Mouse (Mus musculus): ENCODE measurements at regions not wholly inside any gene's neighbourhood (a gene's known extent, or its start where the extent isn't known, plus 50 kb on each side); places are given as distances from the start of the nearest gene placed in this dataset.

DNA sequence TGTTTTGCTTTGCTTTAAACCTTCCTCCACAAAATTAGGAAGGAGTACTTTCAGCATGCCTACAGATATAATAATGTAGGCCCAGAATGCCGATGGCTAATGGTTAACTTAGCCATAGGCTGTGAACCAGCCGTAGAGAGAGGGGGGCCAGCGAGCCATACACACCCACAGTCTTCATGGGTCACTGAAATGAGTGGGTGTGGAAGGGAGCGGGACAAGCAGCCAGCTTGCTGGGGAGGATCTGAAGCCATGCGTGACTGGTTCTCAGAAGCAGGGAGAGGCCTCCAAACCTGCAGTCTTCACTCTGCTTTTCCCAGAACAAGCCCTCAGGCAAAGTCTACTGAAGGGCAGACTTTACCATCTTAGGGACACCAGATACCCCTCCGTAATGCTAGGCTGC lies 50.8 kb upstream of the Ptpn13 start:
- ATAC-seq (replicated peaks; ENCODE audit: low FRiP score, low TSS enrichment, poor library complexity, severe bottlenecking): no peak

DNA sequence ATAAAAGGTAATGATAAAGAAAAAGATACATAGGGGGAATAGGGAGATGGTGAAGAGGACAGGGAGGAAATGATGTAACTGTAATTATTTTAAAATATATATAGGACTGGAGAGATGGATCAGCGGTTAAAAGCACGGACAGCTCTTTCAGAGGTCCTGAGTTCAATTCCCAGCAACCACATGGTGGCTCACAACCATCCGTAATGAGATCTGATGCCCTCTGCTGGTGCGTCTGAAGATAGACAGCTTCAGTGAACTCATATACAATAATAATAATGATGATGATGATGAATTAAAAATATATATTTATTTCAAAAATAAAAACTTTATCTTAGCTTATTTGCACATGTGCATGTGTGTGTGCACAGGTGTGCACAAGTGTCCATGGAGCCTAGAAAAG lies 51.9 kb upstream of the Ptpn13 start:
- no peak for ATAC-seq (replicated peaks; ENCODE audit: low FRiP score, low TSS enrichment, poor library complexity, severe bottlenecking)

DNA sequence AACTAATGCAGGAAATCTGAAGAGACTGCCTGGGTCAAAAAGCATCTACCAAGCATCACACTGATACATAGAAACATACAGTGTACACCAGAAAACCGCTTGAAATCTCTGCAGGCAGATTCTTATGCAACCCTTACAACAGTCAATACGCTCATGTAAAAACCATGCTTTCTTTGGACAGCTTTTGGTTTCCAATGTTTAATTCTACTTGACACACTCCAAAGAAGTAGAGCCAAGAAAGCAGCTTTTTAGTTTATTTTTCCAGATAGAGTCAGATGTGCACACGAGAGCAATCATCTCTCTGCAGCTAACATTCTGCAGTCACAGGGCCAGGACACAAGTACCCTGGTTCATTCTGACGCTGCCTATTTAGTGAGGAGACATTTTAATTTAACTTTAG lies 54.5 kb upstream of the Ptpn13 start:
- no peak for ATAC-seq (replicated peaks; ENCODE audit: low FRiP score, low TSS enrichment, poor library complexity, severe bottlenecking)

DNA sequence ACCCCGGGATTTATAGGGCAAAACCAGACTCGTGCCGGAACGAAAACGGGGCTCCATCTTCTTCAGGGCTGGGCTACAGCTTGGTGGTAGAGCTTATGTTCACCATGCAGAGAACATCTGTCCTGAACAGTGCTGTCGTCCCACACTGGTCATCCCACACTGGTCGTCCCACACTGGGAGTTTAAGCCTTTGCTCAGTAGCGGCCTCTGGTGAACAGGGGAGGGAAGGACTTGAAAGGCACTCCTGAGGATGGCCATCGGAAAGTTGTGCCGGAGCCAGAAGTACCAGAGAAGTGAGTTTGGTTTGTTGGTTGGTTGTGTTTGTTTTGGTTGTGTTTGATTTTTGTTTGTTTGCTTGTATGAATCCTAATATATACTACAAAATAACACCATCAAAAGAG lies 56.0 kb upstream of the Ptpn13 start:
- ATAC-seq (replicated peaks; ENCODE audit: low FRiP score, low TSS enrichment, poor library complexity, severe bottlenecking): no peak

DNA sequence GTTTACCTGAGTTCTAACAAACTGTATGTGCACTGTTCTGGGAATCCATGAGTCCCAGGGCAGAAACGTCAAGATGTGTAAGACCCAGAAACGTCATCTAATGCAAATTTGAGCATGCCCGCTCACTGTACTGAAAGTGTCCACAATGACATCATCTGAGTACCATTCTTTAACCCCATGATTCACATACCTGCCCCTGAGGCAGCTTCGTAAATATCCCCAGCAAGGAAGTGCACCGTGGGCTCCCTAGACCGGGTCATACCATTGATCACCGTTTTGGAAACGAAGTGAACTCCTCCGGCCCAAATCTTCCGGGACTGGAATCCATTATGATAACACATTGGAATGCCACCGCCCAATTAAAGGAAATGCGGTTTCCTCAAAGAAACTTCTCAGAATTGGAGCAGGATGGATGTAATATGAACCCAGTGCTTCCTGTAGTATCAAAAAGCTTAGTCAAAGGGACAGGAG lies 57.8 kb upstream of the Ptpn13 start:
- ATAC-seq (replicated peaks; ENCODE audit: low FRiP score, low TSS enrichment, poor library complexity, severe bottlenecking): no peak

DNA sequence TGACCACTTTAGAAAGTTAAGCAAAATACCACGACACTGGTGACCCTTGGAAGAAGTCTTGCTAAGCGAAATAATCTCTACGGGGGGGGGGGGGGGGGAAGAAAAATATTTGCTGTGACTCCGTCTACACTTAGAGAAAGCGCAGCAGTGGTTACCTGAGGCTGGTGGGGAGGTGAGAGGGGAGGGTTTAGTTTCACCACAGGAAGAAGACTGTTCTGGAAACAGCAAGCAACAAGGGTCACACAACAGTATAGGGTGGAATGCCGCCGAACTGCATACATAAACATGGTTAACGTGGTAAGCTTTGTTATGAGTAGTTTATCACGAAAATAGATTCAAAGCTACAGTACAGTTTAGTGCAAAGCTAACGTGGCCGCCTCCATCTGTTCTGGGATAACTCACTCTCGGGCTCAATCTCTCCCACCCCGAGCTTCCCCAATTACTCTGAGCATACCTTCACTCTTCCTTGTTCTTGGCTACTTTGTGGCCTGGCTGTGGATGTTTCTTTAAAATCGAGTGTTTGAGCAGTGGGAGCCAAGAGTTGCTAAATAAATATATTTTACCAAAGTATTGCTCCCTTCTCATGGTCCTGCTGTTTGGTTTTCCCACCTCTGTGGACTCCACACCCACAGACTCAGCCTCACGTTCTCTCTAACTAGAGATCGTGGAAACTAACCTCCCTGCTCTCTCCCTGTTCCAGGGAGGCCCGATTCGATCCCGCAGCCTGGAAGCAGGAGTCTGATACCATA lies 59.1 kb upstream of the Ptpn13 start:
- no peak for ATAC-seq (replicated peaks; ENCODE audit: low FRiP score, low TSS enrichment, poor library complexity, severe bottlenecking)

DNA sequence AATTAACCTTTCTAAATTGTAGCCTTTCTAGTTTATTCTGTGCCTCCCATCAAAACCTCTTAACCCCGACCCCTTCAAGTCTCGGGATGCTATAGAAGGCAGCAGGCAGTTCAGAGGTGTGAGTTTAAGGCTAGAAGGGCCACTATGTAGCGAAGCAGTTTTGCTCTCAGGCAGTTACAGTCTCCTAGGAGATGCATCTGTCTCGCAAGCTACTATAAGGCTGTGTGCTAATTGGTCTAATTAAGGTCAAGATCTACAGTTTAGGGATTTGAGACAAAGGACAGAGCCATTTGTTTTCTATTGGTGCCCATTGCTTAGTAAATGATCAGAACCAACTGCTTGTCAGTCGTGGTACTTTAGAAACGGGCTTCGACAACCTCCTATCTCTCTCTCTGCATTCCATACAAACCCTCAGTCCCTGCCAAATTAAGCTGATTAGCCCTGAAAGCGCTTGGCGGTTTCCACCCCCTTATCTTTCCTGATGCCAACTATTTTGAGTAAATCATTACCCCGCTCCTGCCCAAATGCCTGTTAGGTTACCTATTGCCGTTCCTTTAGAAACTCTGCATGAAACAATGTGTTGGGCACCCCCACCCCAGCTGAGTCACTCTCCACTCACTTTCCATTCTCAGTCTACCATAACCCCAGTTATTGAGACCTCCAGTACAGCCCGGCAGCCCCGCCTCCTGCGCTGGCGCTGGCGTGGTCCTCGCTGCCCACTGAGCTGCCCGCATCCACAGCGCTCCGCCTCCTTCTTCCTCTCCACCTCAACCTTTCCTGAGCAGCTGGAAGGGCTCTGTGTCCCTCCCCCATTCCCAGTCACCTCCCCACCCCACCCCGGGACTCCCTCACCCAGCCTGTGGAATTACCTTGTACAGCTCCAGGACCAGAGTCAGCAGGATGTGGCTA lies 59.9 kb upstream of the Ptpn13 start:
- ATAC-seq (replicated peaks; ENCODE audit: low FRiP score, low TSS enrichment, poor library complexity, severe bottlenecking): 0 out of 2 replicates have a peak, but pooled peaks have one; percentile 24

DNA sequence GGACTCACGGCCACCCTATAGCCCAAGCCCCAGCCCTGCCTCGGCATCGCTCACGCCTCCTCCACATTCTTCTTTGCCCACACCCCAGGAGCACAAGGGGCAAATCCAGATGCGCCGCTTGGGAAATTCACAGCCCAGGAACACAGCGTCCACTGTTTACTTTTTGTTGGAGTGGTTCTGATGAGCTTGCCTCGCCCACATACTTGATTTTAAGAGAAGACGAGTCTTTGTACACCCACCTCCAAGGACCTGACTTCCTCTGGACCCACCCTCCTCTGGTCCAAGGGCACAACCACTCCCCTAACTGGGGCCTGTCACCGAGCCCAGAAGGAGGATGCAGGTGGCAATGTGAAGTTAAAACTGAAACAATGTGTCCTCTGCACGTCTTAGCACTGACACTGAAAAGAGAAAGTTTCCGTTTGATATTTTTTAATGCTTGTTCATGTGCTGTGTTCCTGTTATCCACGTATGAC lies 64.2 kb upstream of the Ptpn13 start:
- no peak for ATAC-seq (replicated peaks; ENCODE audit: low FRiP score, low TSS enrichment, poor library complexity, severe bottlenecking)

DNA sequence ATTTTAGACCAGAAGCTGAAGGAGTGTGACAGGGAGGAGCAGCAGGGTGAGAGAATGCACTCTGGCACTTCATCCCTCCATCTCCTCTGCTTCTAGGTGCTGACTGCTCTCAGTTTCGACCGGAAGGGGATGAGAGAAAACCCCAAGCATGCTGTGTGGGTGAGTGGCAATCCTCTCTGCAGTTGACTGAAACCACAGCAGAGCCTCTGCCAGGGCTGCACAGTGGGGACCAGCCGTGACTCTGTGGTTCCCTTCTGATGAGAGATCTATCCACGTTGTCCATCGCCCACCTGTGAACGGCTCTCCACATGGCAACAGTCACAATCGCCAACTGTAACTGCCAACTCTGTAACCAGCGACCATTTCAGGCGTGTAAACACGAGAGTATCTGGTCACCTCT lies 64.6 kb upstream of the Ptpn13 start:
- no peak for ATAC-seq (replicated peaks; ENCODE audit: low FRiP score, low TSS enrichment, poor library complexity, severe bottlenecking)

DNA sequence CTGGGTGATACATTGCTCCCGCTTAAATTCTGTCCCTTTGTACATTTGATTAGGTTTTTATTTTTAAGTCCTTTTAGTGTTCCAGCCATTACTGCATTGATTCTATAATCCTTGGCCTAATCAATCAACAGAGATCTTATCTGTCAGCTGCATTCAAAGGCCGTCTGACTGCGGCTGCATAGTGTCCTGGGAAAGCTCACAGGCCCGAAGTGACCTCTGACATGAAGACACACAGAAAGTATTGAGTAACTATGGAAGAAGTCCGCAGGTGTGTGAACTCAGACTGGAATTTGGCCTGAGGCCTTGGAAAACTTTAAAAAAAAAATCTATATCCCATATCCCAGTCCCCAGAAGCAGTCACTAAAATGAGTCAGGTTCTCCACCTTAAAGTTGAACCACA lies 67.4 kb upstream of the Ptpn13 start:
- no peak for ATAC-seq (replicated peaks; ENCODE audit: low FRiP score, low TSS enrichment, poor library complexity, severe bottlenecking)

DNA sequence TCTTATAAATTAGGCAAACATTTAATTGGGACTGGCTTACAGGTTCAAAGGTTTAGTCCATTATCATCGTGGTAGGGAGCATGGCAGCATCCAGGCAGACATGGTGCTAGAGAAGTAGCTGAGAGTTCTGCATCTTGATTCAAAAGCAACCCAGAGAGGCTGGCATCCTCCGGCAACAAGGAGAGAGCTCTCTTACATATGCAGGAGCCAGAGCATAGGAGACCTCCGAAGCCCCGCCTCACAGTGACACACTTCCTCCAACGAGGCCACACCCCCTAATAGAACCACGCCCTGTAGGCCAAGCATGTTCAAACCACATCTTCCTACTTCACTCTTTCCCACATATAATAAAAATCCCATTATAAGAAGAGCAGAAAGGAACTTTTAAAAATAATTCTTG lies 68.5 kb upstream of the Ptpn13 start:
- peak; percentile 76 for ATAC-seq (replicated peaks; ENCODE audit: low FRiP score, low TSS enrichment, poor library complexity, severe bottlenecking)

DNA sequence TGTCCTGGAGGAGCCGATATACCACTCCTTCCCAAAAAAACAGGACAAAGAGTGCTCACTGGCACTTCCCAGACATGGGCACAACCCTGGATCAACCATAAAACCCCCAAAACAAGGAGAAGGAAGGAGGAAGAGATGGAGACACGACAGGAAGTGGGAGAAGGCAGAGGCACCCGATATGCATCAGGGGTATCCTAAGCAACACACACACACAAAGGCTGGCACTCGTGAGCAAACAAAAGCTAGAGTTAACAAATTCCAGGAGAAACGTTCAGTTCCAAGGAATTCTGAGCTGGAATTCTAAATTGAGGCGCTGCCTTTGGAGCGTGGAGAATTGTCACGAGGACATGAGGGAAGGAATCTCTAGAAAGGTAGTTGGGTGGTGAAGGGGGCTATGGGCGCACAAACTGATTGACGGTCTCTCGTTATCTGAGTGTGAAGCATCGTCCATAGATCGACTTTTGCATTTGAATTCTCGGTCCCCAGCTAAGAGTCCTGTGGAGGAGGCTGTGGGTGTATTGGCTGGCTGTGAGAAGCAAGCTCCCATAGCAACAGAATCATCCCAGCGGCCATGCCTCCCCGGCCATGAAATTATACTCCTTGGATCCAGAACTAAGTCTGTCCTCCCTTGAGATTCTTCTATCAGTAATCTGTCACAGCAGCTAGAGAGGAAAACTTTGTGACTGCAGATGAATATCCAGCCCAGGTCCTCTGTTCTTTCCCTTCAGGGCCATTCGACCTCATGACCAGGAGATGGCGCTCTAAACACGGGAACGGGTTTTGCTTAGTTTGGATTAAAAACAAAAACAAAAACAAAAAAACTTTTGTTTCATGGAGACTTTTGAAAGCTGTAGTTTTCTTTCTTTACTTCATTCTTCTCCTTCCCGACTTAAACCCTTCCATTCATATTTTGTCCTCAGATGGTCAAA lies 69.4 kb upstream of the Ptpn13 start:
- peak; percentile 61 for ATAC-seq (replicated peaks; ENCODE audit: low FRiP score, low TSS enrichment, poor library complexity, severe bottlenecking)

DNA sequence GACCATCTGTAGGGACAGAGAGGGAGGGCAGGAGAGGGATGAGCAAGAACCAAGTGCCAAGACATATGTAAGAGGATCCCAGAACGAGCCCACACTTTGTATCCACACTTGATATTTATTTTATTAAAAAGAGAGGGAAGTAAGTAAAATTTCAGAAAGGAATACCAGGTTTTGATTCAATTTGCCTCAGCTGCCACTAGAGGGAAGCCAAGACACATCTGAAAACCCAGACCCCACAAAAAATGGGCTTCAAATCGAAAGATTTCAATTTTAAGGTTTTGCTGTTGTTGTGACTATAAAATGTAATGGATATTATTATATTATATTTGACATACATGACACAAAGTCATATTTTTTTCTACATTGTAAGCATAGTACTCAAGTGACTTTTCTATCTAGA lies 81.1 kb upstream of the Ptpn13 start:
- ATAC-seq (replicated peaks; ENCODE audit: low FRiP score, low TSS enrichment, poor library complexity, severe bottlenecking): no peak

DNA sequence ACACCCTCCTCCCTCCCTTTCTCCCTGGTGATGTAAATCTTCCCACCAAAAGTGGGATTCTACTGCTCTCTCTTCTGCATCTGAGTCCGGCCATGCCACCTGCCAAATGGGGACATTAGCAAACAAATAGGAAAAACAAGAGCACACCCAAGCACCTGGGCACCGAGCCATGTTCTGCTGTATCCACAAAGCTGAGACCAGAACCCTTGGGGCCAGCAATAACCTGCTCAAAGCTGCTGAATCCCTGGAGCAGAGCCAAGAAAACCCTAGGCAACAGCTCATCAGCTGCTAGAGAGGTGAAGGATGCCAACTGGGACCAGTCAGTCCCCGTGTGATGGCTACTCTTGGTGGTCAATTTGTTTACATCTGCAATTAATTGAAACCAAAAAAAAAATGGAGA lies 83.5 kb upstream of the Ptpn13 start:
- ATAC-seq (replicated peaks; ENCODE audit: low FRiP score, low TSS enrichment, poor library complexity, severe bottlenecking): no peak

DNA sequence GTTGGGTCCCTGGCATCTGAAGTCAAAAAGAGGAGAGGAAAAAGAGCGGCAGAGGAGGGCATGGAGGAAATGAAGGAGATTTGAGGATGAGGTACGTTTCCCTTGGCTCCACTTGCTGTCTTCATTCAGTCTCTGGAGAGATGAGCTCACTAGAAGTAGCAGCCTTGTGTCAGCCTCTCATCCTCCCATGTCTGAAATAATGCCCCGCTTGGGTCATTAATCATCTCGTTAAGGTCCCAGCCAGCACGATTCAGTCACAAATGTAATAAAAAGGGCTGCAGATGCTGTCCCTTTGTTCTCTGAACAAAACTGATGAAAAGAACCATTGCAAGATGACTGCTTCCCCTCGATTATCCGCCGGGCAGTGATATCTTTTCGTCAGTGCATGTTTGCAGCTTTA lies 84.4 kb upstream of the Ptpn13 start:
- ATAC-seq (replicated peaks; ENCODE audit: low FRiP score, low TSS enrichment, poor library complexity, severe bottlenecking): no peak

DNA sequence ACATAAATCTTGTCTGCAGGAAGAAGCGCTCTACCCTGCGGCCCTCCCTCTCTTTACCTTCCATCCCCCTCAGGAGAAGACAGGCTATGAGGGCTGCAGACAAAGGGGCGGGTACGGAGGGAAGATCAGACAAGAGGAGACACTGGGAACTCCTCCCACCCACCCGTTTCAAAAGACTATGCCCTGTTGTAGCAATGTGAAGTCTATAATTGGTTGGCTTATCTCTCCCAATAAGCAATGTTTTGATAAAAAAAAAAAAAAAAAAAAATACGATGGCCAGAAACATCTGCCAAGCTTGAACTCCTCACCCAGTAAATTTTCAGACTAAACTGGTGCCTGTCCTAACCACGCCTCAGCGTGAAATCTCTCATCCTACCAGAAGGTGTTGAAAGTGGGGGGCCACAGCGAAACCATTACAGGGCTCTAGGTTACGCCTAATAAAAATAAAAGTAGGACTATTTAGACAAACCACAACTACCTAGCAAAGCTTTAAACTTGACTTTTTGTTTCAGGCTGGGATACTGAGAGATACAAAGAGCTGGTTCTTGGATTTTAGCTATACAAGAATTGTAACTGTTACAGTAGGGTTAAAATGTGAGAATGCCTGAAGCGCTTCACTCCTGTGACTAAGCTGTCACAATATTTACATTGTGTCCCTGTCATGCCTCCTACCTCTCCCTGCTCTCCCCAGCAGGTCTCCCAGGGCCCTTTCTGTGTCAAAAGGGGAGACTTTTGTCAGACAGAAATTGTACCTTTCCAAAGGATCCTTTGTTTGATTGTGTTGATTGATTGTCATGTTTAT lies 88.1 kb upstream of the Ptpn13 start:
- no peak for ATAC-seq (replicated peaks; ENCODE audit: low FRiP score, low TSS enrichment, poor library complexity, severe bottlenecking)

DNA sequence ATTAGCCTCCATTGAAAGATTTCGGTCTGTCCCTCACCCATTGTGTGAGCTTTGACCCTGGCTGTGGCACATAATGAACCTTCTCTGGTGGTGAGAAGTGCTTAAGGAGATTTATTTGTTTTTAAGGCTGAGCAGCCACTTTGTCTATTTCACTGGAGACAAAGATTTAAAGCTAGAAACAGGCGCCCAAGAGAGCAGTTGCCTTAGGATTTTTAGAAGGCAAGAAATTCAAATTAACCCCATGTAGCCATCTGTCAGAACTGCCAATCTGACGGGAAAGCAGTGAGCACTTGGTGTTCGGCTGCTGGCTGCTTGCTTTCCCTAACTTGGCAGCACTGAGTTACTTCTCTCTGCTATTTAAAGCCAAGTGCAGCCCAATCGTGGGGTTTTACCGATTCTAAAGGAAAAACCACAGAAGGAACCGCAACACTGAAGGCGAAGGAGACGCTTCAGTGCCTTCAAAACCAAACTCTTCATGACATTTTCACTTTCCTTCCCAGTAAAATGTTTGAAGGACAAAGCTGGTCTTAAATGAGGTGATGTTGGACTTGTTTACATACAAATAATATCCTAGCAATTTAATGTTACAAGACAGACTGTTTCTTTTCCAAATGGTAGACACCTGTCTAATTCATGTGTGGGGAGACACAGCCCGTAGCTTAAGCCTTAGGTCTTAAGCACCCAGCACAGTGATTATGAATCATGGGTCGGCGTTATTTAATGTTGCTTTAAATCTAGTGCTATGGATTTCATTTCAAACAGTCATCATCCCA lies 88.9 kb upstream of the Ptpn13 start:
- ATAC-seq (replicated peaks; ENCODE audit: low FRiP score, low TSS enrichment, poor library complexity, severe bottlenecking): no peak

DNA sequence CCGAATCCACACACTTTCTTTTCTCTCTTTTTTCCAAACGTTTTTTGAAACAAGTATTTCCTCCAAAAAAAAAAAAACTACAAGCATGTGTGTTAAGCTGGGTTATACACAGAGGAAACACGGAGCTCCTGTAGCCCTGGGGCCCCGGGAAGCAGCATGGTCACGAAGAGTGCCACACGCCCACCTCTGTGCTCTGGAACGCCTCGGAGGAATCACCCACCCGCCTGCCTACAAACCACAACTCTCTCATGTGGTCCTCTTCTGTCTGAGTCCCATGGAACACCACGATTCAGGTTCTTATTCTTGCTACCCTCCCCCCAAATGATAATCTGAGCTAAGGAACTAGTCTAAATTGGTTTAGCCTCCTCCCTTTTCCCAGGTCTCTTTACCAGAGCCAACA lies 98.6 kb upstream of the Ptpn13 start:
- no peak for ATAC-seq (replicated peaks; ENCODE audit: low FRiP score, low TSS enrichment, poor library complexity, severe bottlenecking)
